Mouse (Mus musculus): ENCODE results near the gene Grik4. TPM values are rescaled to one million over a fixed set of nuclear protein-coding genes. Genes with fewer than 3 reads are reported as not detected.

Gene Grik4
- polyA plus RNA-seq, 1 experiment: 0.26 TPM

DNA sequence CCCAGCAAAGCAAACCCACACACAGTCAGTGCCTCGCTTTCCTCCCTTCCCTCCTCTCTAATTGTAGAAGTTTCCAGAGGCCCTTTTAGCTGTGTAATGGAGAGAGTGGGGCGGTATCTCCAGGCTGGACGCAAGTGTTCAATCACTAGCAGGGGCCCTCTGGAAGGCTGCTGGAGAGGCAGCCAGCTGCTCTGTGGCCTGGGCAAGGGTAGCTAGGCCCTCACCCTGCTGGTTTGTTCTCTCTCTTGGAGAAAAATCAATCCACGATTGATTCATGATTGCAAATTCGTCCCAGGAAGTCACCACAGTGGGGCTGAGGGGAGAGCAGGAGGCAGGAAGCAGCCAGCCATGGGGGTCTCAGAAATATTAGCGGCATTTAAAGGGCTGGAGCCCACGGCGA is 271.3 kb downstream of the Grik4 start:
- no peak overlapping the region for H3K4me3 ChIP-seq (ENCODE audit: insufficient read depth, low read length)
- no peak for TF ChIP-seq CTCF (IDR thresholded peaks at IDR 0.05; ENCODE audit: borderline replicate concordance, insufficient read depth, low read length)
- no peak for TF ChIP-seq POLR2A (IDR thresholded peaks at IDR 0.05; ENCODE audit: low read depth, low read length)
- H3K27ac ChIP-seq (ENCODE audit: insufficient read depth, low read length): no peak overlapping the region
- H3K4me1 ChIP-seq (ENCODE audit: control insufficient read depth, insufficient read depth, low read length): no peaks in the 10 kb centered on the region

DNA sequence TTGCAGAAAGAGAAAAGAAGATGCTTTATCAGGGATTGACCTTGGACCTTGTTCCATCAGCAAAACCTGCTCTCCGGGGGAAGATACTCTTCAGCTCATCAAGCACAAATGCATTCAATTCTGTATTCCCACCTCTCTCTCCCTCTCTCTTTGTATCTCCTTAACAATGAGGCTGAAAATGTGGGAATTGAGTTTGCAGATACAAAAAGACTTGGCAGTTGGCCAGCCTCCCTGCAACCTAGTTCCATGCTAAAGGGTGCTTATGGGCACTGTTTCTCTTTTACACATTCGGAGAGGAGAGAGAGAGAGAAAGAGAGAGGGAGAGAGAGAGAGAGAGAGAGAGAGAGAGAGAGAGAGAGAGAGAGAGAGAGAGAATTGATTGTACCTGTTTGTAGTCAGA is 273.7 kb downstream of the Grik4 start:
- TF ChIP-seq POLR2A (IDR thresholded peaks at IDR 0.05; ENCODE audit: low read depth, low read length) (no peak), CTCF (IDR thresholded peaks at IDR 0.05; ENCODE audit: borderline replicate concordance, insufficient read depth, low read length) (no peak)
- no peak overlapping the region for H3K4me3 ChIP-seq (ENCODE audit: insufficient read depth, low read length)
- no peaks in the 10 kb centered on the region for H3K4me1 ChIP-seq (ENCODE audit: control insufficient read depth, insufficient read depth, low read length)
- no peak overlapping the region for H3K27ac ChIP-seq (ENCODE audit: insufficient read depth, low read length)

DNA sequence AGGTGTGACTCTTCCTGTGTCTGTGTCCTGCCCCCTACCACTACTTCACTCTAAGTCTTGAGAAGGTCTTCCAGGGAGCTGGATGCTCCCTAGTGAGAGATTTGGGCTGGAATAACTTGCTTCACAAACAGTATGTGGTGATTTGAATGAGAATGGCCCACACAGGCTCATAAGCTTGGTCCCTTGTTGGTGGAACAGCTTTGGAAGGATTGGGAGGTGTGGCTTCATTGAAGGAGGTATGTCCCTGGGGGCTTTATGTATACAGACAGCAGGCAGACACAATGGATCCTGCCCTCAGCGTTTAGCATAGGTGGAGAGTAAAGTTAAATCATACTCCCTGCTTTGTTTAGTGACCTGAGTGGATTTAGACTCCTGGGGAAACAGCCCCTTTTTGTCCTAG is 282.8 kb downstream of the Grik4 start:
- Histone ChIP-seq H3K27ac (ENCODE audit: insufficient read depth, low read length) (no peak overlapping the region), H3K4me3 (ENCODE audit: insufficient read depth, low read length) (no peak overlapping the region), H3K4me1 (ENCODE audit: control insufficient read depth, insufficient read depth, low read length) (no peaks in the 10 kb centered on the region)
- no peak for TF ChIP-seq CTCF (IDR thresholded peaks at IDR 0.05; ENCODE audit: borderline replicate concordance, insufficient read depth, low read length)
- TF ChIP-seq POLR2A (IDR thresholded peaks at IDR 0.05; ENCODE audit: low read depth, low read length): no peak

DNA sequence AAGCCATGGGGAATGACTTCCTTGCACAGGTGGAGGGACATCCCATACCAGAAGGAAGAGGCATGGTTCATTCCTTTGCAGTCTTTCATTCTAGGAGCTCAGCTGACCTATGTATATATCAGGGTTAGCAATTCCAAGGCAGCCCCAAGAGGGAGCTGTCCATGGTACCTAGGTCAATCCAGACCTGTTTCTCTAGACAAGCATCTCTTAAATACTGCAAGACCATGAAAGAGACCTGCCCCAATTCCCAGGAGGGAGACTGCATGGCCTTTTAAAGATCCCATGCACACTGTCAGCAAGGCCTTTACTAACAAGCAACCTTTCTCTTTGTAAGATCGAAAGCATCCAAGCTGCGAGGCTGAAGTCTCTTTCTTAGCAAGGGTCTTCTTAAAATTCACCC is 291.5 kb downstream of the Grik4 start:
- H3K27ac ChIP-seq (ENCODE audit: insufficient read depth, low read length): no peak overlapping the region
- H3K4me3 ChIP-seq (ENCODE audit: insufficient read depth, low read length): no peak overlapping the region
- no peaks in the 10 kb centered on the region for H3K4me1 ChIP-seq (ENCODE audit: control insufficient read depth, insufficient read depth, low read length)
- TF ChIP-seq POLR2A (IDR thresholded peaks at IDR 0.05; ENCODE audit: low read depth, low read length) (no peak), CTCF (IDR thresholded peaks at IDR 0.05; ENCODE audit: borderline replicate concordance, insufficient read depth, low read length) (no peak)

DNA sequence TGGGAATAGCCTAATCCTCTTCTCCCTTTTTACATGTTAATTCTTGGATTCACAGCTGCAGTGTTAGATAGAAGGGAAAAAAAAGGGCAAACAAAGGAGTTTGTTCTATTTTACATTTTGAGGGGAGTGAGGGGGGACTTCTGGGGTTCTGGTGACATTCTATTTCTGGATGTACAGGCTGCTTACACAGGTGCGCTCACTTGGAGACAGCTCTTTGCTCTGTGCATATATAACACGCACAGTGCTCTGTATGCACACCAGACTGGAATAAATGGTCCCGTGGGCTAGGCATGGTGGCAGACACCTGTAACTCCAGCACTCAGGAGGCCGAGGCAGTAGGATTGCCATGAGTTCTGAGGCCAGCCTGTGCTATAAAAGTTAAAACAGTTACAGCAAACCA is 292.0 kb downstream of the Grik4 start:
- no peak overlapping the region for H3K27ac ChIP-seq (ENCODE audit: insufficient read depth, low read length)
- H3K4me1 ChIP-seq (ENCODE audit: control insufficient read depth, insufficient read depth, low read length): no peaks in the 10 kb centered on the region
- no peak overlapping the region for H3K4me3 ChIP-seq (ENCODE audit: insufficient read depth, low read length)
- TF ChIP-seq CTCF (IDR thresholded peaks at IDR 0.05; ENCODE audit: borderline replicate concordance, insufficient read depth, low read length): no peak
- no peak for TF ChIP-seq POLR2A (IDR thresholded peaks at IDR 0.05; ENCODE audit: low read depth, low read length)

DNA sequence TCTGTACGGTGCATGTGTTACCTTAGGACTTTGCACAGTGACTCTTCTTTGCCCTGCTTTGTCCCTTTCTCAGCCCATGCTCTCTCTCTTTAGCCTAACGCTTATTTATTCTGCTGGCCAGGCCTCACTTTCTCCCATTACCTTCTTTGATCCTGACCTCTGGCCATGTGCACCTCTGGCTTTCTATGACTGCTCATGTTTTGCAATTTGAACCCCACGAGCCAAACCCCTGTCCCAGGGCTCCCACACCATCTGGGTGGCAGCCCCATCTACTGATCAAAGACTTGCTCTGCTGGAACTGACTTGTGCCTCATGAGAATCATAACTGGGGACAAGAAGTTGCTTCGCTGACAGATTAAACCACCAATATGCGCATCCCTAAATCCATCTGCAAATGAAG is 294.4 kb downstream of the Grik4 start:
- no peak for TF ChIP-seq POLR2A (IDR thresholded peaks at IDR 0.05; ENCODE audit: low read depth, low read length)
- TF ChIP-seq CTCF (IDR thresholded peaks at IDR 0.05; ENCODE audit: borderline replicate concordance, insufficient read depth, low read length): no peak
- no peak overlapping the region for H3K4me3 ChIP-seq (ENCODE audit: insufficient read depth, low read length)
- no peaks in the 10 kb centered on the region for H3K4me1 ChIP-seq (ENCODE audit: control insufficient read depth, insufficient read depth, low read length)
- H3K27ac ChIP-seq (ENCODE audit: insufficient read depth, low read length): no peak overlapping the region

DNA sequence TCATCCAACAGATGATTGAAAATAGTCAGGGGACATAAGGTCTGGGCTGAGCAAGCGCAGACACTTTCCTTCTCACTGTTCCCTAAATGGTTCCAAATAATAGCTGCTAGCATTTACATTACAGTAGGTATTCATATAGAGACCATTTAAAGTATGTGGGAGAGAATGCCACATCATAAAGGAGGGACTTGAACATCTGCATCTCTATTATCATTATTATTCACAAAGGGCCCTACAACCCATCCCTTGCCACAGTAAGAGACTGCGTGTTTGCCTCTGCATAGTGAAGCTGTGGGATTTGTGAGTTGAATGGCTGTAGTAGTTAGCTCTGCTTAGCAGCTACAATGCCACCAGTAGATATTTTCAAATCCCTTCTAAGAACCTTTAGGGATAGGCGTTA is 296.2 kb downstream of the Grik4 start:
- Histone ChIP-seq H3K4me1 (ENCODE audit: control insufficient read depth, insufficient read depth, low read length) (no peaks in the 10 kb centered on the region), H3K4me3 (ENCODE audit: insufficient read depth, low read length) (no peak overlapping the region), H3K27ac (ENCODE audit: insufficient read depth, low read length) (no peak overlapping the region)
- no peak for TF ChIP-seq CTCF (IDR thresholded peaks at IDR 0.05; ENCODE audit: borderline replicate concordance, insufficient read depth, low read length)
- TF ChIP-seq POLR2A (IDR thresholded peaks at IDR 0.05; ENCODE audit: low read depth, low read length): no peak

DNA sequence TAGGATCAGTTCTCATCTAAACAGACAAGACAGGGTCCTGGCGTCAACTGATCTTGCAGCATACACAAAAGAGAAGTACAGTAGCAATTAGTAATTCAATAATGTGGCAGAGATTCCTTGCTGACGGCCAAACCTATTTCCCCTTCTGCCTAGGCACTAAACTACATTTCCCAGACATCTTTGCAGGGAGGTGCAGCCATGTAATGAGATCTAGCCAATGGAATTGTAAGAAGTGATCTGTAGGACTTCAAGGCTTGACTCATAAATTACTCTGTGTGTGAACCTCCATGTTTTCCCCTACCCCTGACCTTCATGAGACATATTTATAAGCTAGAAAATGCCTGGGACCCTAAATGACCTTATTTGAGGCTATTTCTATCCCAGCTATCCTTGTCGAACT is 296.7 kb downstream of the Grik4 start:
- no peaks in the 10 kb centered on the region for H3K4me1 ChIP-seq (ENCODE audit: control insufficient read depth, insufficient read depth, low read length)
- TF ChIP-seq POLR2A (IDR thresholded peaks at IDR 0.05; ENCODE audit: low read depth, low read length): no peak
- TF ChIP-seq CTCF (IDR thresholded peaks at IDR 0.05; ENCODE audit: borderline replicate concordance, insufficient read depth, low read length): no peak
- no peak overlapping the region for H3K27ac ChIP-seq (ENCODE audit: insufficient read depth, low read length)

DNA sequence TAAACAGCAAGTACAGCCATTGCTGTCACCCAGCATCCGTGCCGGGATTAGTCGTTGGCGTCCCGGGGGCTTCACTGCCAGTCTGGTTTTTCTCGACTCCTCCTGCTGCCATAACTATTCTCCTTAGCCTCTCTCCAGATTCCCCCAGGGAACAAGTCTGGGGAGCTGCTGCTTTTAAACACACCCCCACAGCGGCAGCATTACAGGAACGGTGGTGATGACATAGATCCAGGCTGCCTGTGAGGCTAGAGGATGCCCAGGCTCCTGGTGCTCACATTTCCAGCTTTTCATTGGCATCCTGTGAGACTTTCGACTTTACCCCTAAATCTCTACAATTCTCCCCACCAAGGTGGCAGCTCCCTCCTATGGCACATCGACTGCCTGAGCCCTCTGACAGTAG is 297.5 kb downstream of the Grik4 start:
- Histone ChIP-seq H3K27ac (ENCODE audit: insufficient read depth, low read length) (no peak overlapping the region), H3K4me1 (ENCODE audit: control insufficient read depth, insufficient read depth, low read length) (no peaks in the 10 kb centered on the region), H3K4me3 (ENCODE audit: insufficient read depth, low read length) (no peak overlapping the region)
- TF ChIP-seq POLR2A (IDR thresholded peaks at IDR 0.05; ENCODE audit: low read depth, low read length) (no peak), CTCF (IDR thresholded peaks at IDR 0.05; ENCODE audit: borderline replicate concordance, insufficient read depth, low read length) (no peak)

More for the DNA sequence above, 296.7 kb downstream of the Grik4 start:
- H3K4me3 ChIP-seq (ENCODE audit: insufficient read depth, low read length): no peak overlapping the region

DNA sequence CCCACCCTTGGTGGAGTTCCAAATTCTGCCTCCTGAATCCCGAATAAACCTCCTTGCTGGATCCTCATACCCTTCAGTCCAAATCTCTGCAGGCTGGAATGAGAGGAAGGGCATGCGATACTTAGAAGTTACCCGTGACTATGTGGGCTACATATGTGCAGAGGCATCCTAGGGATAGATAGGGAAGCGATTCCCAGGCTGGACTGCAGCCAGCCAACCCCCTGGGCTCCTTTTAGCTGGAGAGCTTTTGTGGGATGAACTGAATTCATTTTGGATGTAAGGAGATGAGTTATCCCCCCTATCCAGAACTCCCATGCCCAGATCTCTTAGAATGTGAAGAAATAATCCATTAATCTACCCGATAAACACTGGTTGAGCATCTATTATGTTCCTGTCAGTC is 299.1 kb downstream of the Grik4 start:
- TF ChIP-seq CTCF (IDR thresholded peaks at IDR 0.05; ENCODE audit: borderline replicate concordance, insufficient read depth, low read length) (no peak), POLR2A (IDR thresholded peaks at IDR 0.05; ENCODE audit: low read depth, low read length) (no peak)
- H3K27ac ChIP-seq (ENCODE audit: insufficient read depth, low read length): no peak overlapping the region
- H3K4me3 ChIP-seq (ENCODE audit: insufficient read depth, low read length): no peak overlapping the region
- no peaks in the 10 kb centered on the region for H3K4me1 ChIP-seq (ENCODE audit: control insufficient read depth, insufficient read depth, low read length)

DNA sequence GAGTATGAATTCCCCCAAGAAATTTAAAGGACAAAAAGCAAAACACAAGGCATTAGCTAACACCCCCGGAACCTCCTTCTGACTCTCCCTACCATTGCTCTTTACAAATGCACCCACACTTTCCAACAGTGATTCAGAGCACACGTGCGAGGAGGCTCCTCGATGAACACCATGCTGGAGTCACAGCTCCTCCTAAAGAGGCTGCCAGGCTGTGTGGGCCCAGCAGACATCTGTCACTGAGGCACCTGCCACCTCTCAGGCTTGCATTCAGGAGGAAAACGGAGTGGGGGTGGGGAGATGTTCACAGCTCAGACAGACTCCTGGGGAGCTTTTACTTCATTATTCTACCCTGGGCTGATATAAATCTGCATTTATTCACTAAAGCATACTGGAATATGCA is 301.5 kb downstream of the Grik4 start:
- H3K4me1 ChIP-seq (ENCODE audit: control insufficient read depth, insufficient read depth, low read length): no peaks in the 10 kb centered on the region

More for the DNA sequence above, 301.5 kb downstream of the Grik4 start:
- no peak overlapping the region for H3K4me3 ChIP-seq (ENCODE audit: insufficient read depth, low read length)
- no peak overlapping the region for H3K27ac ChIP-seq (ENCODE audit: insufficient read depth, low read length)
- TF ChIP-seq CTCF (IDR thresholded peaks at IDR 0.05; ENCODE audit: borderline replicate concordance, insufficient read depth, low read length): no peak
- no peak for TF ChIP-seq POLR2A (IDR thresholded peaks at IDR 0.05; ENCODE audit: low read depth, low read length)

Measured in embryonic fibroblast, embryonic 13.5 days (primary cell).